Mouse (Mus musculus) lung, adult 18-20 months (tissue): ENCODE results near the gene Map3k7.

Experiments used
- DNase-seq, 2 experiments: peaks; one replicate each; pipeline ENCODE4 v3.0.0; 2022; ENCODE audit warnings: mixed read lengths in 2 of 2

Map3k7 gene

DNA sequence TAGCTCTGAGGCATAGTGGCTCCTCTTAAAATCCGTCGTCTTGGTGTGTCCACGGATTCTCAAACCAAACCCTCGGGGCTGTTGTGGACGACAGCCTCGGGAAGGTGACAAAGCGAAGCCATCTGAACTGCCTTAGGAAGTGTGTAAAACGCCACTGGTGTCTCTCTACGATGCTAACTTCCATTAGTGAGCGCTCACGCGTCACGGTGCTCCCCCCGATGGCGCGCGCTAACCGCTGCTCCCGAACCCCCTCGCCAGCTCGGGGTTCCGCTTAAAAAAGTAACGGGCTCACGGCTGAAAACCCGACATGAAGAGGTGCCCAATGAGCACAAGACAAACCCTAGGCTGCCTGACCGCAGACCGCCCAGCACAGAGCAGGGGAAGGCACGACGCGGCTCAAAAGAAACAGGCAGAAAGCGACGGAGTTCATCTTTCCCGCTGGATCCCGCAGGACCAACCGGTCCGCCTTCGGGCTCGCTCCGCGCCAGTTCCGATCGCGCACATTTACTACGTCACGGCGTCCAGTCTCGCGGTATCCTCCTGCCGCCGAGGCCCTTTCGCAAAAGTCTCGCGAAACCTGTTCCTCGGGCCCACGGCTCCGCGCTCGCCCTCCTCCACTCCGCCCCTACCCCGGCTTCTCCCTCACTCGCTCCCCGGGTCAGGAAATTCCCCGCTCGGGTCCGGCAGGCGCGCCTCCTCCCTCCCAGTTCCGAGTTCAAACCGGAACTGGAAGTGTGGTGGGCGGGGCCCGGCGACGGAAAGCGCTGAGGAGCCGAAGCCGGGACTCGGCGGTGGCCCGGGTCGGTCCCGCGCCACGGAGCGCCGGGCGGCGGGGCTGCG, at the start of gene Map3k7:
Gene Map3k7, plus strand, starts transcription at position 744 of the 840 bp plus-strand sequence.
- peak; percentile 91 to 93 for DNase-seq

DNA sequence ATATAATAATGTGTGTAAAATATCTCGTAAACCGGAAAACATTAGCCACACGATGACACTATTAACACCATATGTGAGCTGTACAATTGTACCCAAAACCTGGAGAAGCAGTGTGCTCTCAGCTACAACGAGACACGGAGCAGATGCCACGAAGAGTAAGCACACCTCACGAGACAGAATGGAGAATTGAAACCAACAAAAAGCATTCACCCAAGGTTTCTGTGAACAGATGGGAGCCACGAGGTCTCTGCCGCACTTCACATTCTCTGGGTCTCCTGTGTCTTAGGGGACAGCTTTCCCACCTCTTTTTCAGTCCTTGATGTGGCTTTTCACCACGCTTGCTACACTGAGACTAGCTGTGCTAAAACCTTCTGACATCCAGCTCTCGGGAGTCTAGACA, 48.8 kb upstream of the Map3k7 start:
- DNase-seq, result no peak

DNA sequence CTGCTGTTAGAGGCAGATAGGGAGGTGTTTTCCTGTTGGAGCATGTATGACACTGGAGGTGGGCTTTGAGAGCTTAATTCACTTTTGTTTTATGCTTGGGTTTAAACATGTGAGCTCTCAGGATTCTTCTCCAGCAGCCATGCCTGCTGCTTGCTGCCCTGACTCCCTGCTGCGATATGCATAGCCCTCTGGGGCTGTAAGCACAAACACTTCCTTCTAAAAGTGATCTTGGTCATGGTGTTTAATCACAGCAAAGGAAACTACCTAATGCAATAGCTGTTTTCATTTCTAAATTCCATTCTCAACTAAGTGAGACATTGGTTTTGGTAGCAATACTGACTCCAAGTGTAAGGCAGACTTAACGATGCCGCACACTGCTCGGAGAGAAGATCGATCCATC, 45.2 kb upstream of the Map3k7 start:
- DNase-seq, result no peak

DNA sequence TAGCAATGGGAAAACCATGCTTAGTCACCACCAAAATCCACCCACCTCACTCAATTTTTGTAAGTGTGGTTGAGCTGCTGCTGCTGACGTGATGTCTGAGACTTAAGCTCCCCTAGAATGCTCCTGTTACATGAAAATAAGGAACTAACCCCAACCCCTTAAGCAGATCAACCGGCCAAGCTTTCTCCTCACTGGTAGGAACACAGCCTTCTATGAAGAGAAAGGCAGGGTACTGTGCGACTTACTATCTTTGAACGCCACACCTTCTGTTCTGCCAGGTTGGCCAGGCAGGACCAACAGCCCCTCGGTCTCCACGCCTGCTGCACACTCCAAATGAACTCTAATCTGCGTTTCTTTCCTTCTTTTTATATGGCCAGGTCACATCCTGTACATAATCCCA, 41.7 kb upstream of the Map3k7 start:
- no peak for DNase-seq

DNA sequence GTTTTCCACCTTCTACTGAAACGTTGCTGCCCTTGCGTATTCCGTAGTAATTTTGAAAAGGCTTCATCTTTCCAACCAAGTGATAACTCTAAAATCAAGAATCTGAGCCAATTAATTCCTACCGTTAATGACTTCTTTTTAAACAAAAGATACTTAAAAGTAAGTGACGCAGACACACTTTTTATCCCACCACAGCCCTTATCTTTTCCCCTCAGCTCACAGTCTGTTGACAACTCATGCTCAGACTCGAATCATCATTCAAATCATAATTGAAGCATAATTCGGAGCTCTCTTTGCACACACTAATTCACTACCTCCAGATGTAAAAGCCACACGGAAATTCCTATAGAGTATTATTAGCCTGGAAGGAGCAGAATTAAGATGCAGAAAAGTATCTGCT, 40.5 kb upstream of the Map3k7 start:
- DNase-seq, result no peak

DNA sequence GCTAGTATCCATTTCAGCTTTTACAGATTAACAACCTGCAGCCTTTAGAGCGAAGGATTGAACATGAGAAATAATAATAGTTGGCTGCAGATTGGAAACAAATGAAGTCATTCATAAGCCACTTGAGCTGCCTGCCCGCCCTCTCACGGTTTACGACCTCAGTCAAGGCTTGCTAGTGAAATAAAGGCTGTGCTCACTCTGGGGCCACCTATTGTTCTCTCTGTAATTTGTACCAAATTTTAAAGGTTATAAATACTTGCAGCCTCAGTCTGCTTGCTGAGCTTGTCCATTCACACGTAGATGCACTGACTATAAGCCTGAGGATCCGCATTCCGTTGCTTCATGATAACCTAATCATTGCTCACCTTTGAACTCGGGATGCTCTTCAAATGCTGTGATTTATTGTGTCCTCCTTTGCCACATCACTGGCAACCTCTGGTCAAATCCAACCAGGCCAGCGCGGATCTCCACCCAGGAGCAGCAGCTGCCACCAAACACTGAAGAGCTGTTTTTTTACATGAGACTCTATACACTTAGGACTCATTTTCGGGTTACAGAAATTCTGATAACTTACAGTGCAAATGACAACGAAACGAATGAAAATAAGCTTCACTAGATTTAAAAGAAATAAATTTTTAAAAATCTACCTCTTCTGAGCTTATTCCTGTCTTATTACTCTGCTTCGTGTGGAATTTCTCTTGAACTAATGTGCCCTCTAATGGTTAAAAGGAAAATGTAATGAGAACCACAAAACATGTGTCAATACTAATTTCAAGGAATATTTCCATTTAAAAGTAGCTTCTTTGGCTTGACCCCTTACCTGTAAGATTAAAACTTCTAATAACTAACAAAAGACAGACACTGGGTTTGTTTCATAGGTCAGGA, 39.4 kb upstream of the Map3k7 start:
- DNase-seq, result no peak

DNA sequence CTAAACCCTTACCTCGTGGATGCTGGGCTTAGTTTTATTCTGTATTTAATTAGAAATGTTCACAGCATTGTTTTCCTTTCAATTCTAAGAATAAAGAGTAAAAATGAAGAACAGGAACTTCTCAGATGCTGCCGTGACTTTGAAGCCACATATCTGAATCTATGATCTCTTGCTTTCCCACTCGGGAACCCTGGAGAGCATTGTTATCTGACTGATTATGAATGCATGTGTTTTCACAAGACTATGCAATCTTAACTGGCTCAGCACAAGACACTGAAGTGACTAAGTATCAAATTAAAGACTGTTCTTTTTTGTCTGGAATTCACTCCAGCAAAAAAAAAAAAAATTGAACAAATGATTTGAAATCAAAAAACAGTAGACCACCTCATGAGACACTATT, 30.7 kb upstream of the Map3k7 start:
- DNase-seq, result no peak

DNA sequence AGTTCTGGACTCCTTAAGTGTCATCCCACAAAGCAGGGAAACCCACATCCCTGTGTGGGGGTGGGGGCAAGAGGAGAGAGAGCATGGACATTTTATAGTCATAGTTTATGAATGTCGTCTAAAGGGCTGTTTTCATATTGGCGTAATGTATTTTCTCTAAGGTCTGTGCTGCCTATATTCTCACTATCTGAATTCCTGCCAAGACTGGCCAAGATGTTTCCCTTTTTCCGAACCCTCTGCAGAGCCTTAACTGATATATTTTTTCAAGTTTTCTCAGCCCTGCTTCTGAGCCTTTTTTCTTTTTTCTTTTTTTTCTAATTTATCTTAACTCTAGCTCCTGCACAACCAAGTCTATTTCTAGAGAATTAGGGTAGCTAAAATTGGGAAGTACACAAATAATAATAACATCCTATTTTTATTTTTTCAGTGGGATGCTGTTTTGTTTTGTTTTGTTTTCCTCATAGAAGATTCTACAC, 28.0 kb upstream of the Map3k7 start:
- DNase-seq, result no peak

DNA sequence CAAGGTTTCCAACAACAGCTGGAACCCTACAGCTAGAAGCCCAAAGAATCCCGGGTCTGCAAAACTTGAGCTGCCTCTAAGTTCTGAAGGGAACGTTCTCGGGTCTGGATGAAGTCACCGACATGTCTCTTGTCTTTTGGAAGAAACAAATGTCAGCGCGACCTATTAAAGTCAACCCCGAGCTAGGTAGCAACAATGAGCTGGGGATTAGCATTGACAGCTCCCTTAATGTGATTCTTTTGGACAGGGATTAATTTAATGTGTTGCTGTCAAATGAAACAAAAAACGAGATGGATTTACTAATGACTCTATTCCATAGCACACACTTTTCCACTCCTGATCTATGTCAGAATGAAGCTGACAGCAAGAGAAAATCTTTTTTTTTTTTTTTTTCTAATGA, 27.5 kb upstream of the Map3k7 start:
- no peak for DNase-seq

DNA sequence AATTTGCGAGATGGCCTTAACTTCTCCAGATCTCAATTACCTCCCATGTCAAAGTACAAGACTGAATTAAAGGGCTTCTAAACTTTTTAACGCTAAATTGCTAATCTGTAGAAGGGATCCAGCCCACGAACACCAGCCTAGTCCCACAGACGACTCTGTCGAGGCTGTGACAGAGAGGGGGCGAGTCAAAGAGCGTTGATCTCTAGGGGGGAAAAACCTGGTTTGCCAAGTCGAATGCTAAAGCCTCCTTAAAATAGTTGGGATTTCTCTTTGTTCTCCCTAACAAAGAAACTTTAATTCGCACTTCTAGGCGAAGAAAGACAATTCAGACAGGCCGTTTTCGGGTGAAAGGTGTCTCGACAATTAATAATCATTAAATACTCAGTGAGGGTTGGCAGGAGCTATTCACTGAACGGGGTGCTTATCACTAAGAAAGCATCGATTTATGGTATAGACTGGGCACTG, 27.0 kb upstream of the Map3k7 start:
- DNase-seq, result no peak

DNA sequence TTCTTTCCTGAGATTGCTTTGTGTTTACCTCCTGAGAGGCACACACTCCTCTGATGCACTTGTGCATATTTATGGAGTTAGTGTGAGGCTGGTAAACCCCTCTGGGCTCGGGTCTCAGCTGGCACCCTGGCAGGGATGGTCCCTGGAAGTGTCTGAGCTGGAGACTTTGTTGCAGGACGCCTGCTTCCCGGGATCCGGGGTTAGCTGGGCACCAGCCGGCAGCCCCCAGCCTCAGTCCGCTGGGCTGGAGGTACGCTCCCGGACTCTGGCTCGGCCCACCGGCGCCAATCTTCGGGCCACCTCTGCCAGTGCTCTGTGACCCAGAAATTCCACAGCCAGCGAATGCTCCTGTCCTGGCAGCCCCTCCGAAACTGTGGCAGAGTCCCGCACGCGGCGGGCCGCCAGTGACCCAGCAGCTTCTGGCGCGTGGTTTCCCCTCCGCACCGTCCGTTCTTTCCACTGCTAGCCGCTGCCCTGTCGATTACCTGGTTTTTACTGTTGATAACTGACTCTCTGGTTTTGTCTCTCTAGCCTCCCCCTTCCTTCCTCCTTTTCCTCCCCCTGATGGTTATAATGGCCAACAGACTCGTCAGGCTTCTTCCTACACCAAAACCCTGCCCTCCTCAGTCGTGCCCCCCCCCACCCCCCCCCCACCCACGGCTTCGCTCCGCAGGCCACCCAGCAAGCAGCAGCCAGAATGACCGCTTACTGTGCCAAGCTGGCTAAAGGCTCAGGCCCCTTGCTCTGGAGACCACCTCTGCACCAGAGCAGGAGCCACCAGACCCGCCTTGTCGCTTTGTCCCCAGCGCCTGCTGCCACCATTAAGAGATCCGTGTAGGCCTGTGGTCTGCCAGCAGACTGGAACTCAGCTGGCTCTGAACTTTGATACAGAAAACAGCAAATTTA, 26.3 kb upstream of the Map3k7 start:
- DNase-seq, result no peak

DNA sequence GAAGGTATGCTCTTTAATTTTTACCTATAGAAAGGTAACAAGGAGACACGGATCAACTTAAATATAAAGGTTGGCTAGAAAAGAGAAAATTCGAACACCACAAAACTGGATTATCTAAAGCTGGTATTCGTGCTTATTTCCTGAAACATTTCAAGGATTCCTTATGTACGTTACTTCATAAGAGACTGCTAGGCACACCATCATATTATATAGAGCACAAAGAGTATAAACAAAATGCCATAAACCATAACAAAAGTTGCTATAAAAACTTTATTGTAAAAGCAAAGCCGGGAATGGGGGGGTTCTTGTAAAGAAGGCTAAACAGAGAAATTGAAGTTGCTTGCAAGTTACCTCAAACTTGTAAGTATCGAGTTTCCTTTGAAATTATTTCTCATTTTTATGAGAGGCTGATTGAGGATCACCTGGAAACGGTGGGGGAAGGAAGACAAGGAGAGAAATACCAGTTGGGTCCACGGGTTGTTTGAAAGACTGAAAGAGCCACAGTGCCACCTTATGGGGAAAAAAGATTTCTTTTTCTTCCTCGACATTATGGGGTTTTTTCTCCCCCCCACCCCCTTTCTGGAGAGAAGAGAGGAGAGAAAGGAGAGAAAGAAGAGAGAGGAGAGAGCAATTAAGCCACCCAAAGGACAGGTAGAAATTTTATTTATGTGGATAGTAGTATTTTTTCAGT, 25.3 kb upstream of the Map3k7 start:
- DNase-seq, result no peak

DNA sequence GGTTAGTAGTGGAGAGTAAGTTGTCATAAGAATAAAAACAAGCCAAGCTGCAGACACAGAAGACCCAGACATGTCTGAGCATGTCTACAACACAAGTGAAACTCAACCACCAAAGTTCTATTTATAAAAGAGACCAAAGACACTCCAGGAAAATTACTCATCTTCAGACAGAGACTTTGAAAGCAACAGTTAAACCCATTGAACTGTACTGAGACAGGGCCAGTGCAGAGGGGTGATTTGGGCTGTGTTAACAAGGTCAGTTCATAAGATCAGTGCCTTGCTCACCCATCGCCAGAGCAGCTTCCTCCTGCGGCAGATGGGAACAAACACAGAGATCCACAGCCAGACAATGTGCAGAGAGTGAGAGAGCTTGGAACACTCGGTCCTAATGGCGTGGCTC, 22.3 kb upstream of the Map3k7 start:
- DNase-seq, result no peak

DNA sequence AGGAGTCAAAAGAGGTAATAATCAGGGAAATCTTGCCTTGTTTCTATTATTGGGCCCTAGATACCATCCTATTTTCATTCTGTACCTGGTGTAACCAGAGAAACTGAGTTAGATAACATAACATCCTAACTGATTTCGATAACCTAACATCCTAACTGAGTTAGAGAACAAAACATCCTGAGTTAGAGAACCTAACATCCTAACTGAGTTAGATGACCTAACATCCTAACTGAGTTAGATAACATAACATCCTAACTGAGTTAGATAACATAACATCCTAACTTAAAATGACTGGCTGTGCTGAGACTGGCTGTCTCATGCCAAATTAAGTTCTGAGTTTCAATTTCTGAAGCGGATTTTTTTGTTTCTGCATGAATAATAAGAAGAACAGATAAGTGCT, 20.9 kb upstream of the Map3k7 start:
- no peak for DNase-seq

DNA sequence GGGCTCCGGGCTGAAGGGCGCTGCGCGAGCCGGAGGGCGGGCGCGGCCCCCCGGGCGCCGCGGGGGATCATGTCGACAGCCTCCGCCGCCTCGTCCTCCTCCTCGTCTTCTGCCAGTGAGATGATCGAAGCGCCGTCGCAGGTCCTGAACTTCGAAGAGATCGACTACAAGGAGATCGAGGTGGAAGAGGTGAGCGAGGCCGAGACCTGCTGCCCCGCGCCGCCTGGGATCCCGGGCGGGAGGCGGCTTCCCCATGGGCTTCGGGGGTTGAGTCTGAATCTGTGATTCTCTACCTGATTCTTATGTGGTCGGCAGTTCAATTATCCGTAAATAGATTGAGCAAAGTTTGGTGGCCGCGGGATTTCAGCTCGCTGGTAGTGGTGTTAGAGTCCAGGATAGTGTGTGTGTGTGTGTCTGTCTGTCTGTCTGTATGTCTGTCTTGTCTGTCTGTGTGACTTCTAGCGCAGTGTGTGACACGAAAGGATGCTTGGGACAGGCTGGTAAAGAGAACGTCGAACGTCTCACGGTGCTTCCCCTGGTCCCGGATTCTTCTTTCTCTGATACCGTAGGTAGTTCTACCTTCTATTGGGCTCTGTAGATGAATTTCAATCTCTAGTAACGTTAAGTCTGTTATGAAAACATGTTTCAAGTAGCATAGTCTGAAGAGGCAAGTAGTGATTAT, 438 bp downstream of the Map3k7 start:
- DNase-seq, result no peak

DNA sequence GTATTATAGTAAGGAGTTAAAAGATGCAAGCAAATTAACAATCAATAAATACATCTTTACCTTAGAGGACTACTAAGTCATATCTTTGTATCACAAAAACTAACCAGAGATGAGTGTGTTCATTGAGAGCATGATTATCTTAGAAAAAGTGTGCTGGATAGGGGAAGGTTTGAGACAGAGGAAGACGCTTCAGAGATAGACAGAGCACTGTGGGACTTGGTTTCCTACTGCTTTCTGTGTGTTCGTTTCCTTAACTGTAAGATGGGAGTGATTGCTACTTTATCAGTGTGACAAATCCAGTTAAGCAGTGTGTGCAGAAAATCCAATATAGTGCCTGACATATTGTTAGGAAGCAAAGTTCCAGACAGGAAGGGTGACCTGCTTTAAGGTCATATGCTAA, 1.3 kb downstream of the Map3k7 start:
- DNase-seq, result no peak

DNA sequence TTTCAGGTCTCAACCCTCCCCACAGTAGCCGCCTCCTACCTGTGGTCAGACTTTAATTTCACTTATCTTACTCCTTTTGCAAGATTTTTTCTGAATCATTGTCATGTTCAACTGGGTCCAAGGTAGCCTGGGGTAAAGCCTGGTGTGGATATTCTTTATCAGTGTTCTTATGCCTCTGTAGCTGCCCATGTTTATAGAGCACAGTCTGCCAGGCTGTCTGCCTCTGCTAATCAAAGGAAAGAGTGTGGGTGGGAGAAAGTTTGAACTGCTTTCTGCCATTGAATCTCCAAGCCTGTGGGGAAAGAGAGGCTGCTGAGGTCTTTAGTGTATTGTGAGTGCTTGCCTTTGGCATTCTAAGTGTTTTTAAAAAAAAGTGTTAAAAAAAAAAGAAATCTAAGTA, 7.5 kb downstream of the Map3k7 start:
- no peak for DNase-seq

DNA sequence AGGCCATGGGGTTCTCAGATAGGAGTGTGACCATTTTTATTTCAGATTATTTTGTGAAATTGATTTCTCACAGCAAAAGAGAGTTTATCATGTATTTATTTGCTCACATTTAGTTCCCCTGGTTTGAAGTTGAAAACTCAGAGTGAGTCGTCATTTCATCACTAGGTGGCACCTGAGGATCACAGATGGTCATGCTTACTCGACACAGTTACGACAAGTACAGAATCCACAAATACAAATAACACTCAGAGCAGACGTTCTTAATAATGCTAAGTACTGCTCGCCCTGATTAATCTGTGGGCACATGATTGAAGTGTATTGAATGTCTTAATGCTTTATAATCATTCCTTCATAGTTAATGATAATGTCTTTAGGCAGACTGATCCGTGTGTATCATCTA, 8.3 kb downstream of the Map3k7 start:
- DNase-seq, result peak in 1 of 2 experiments; percentile 7

DNA sequence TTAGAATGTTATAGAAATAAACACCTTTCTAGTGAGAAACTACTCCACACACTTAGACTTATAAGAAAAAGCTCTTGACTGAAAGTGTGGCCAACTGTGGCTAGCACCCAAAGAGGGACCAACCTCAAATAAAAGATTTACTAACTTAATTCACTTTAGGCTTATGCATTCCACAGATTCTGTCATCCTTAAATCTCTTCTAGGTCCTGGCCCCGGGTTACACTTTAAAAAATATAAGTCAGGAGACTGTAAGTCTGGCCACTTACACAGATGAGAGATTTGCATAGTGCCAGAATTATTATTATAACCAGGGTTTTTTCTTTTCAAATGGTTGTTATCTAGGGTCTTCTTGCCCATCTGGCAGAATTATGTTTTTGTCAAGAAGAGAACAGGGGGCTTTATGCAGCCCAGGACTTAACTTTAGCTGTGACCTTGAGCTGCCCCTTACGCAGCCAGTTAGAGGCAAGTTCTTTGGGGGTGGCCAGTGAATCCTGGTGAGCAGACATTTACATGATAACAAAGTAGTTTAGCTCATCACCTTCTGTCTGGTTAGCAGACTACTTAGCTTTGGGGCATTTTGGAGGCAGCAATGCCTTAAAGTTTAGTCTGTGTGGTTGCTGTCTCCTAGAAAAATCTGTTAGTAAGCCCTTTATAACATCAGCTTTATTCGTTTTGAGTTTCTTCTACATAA, 11.5 kb downstream of the Map3k7 start:
- DNase-seq, result no peak

DNA sequence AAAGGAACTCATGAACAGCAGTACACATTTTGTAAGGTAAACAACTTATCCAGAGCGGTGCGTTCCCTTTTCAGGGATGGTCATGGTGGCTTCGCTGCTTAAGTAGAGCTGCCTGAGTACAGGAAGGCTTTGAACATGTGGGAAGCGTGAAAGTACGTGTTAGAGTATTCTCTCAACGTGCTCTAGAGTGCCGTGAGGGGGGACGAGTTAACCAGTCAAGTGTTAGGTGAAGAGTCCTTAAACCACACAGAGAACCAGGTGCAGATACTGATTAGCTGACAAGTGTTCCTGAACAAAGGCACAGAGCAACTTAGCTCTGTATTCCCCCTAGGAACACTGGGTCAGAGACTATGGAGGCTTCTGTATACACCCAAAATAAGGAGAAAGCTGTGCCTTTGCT, 18.0 kb downstream of the Map3k7 start:
- peak in 1 of 2 experiments; percentile 8 for DNase-seq

DNA sequence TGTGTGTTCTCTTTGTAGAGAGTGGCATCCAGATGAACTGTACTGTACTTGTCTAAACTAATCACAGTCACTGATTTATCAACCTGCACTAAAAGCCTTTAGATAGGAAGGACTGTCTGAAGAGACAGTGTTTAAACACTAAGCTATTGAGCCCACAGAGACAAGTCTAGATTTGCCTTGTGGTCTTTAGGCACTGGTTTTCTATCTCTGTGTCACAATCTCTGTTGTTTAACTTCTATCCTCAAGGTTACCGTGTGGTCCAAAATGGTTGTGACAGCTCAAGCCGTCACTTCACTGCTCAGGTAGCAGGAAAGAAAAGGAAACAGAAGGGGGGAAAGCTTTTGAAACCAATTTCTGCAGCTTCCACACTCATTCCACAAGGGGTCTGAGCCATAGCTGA, 29.5 kb downstream of the Map3k7 start:
- DNase-seq, result no peak
